Mouse (Mus musculus) urinary bladder, postnatal 36 days (tissue): ENCODE results near the gene Gbf1.

Experiments
- DNase-seq, 2 experiments: peaks; one replicate each; pipeline ENCODE4 v3.0.0; 2022; ENCODE audit warnings: low spot score in 2 of 2, mixed read lengths in 1 of 2

Gbf1 gene

DNA sequence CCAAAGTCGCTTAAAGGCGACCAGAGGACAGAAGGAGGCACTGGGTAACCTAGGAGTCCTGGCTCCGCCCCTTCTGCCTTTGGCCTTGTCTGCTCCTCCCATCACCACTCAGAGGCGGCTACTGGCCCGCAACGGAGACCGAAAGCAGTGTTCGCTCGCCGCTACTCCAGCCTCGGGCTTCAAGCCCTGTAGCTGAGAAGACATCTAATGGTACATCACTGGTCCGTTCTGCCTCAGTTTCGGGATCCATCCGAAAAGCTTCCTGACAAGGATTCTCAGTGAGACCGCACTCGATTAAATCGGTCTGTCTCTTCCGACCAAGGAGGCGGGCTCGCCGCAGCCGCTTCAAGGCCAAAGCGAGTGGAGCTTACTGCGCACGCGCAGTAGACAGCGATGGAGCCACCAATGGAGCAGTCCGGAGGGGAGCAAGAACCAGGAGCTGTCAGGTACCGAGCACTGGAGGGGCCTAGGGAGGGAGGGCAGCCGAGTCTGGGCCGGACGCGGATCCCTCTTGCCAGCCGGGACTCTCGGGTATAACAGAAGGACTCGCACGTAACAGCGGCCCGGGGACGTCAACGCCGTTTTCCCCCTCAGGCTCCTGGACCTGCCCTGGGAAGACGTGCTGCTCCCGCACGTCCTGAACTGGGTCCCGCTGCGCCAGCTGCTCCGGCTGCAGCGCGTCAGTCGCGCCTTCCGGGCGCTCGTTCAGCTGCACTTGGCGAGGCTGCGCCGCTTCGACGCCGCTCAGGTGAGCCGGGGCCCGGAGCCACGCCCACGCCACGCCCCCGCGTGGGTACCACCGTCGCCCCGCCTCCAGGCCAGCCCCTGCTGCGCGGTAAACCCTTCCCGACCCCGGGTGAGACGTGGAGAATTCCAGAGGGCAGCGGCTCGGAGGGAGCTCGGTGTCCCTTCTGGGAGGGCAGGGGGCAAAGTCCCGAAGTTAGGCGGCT is 176.0 kb downstream of the Gbf1 start, which contains the start of gene Fbxl15:
TSS of gene Fbxl15 (plus strand) at position 104 of the 950 bp plus-strand sequence.
- DNase-seq: peak; percentile 89 to 92

GRCm38 (mm10) chr19:46329031-46329641 is 176.8 kb downstream of the Gbf1 start:
- no peak for DNase-seq

DNA sequence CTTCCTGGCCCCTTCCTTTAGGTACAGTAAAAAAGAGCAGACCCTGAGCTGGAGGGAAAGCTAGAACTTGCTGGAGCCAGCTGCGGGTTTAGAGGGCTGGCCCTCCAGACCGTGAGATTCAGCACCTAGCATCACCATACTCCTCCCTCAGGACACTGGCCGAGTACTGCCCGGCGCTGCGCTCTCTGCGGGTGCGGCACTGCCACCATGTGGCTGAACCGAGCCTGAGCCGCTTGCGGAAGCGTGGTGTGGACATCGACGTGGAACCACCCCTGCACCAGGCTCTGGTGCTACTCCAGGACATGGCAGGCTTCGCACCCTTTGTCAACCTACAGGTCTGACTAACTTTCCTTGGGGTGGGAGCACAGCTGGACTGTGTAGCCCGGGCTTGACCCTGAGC is 177.6 kb downstream of the Gbf1 start:
- peak; percentile 78 to 86 for DNase-seq

DNA sequence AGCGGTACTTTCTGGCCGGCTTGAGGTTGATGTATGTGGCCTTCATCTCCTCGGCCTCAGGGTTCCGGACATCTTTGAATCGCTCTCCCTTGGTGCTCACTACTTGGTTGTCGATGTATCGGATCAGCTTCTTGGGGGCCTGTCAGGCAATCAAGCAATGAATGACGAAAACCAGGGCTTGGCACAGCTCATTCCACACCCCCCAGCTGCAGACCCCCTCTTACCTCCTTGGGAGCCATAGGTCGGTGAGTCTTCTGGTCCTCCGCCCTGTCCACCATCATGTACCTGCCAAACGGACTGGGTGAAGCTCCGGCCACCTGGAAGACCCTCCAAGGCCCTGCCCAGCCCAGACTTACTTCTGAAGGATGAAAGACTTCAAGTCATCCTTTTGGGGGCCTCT is 178.4 kb downstream of the Gbf1 start:
- no peak for DNase-seq

DNA sequence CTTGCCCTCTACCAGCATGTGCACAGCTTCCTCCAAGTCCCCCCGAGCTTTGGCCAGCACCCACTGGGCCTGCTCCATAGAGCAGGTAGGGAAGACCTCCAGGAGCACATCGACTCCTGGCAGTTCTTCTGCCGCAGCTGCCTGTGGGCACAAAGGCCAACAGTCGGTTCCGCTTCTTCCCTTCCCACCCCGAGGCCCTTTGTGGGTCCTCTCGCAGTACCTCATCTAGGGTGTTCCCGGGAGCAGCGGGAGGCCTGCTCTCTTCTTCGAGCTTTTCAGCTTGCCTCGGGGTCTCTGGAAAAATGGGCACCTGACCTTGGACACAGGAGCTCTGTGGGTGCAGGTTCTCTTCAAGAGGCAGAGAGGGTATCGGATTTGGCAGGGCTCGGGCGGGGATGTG is 179.0 kb downstream of the Gbf1 start:
- no peak for DNase-seq

GRCm38 (mm10) chr19:46331936-46332335 is 179.6 kb downstream of the Gbf1 start:
- DNase-seq: no peak

DNA sequence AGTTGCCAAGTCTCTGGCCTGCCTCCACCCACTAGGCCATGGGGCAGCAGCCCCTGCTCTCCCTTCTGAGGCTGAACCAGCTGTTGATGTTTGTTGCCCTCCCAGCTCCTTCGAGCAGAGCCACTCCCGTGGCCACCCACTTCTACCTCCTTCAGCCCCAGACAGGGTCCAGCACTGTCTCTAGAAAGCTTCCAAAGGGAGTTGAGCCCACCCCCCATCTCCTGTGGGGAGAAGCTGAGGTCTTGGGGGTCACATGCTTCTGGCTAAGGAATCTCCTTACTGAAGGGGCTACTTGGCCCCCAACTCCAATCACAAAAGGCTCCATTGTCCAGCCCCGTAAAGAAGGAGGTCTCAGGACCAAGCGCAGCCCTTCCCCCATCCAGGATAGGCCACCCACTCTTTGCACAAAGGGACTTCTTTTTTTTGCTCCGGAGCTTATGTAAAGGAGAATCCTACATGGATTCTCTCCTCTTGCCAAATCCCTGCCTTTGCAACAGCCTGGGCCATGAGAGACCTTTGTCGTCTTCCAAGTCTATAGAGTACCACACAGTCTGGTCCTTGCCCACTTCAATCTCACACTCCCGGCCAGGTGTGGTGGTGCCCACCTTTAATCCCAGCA is 180.5 kb downstream of the Gbf1 start:
- DNase-seq: no peak

DNA sequence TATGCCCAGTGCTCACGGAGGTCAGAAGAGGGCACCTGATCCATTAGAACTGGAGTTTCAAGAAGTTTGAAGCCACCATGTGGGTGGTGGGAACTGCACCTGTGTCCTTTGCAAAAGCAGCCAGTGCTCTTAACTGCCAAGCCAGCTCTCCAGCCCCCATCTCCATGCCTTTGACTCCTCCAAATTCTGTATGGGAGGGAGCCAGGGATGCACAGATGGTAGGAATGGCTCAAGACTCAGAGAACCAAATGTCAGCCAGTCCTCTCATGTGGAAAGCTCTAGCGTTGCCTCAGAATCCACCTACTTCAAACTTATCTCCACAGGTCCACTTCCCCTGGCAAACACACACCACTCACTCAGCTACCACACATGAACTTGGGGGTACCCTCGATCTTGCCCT is 181.6 kb downstream of the Gbf1 start:
- DNase-seq: no peak
